Mouse (Mus musculus) midbrain, embryonic 15.5 days (tissue): ENCODE measurements at regions not wholly inside any gene's neighbourhood (a gene's known extent, or its start where the extent isn't known, plus 50 kb on each side); places are given as distances from the start of the nearest gene placed in this dataset.

Experiments used
- ATAC-seq: fragments of 200-750 bp; cut with Nextera tagmentation; replicated peaks from 2 replicates; pipeline ENCODE4 v1.8.0; 2017; ENCODE audit warnings: moderate TSS enrichment
- H3K27ac ChIP-seq: fragments of 300-500 bp; sonication (generic); 2 replicates; pipeline ENCODE4 v1.5.1; 2015; ENCODE audit warnings: mild to moderate bottlenecking, inconsistent platforms
- H3K27me3 ChIP-seq: fragments of 300-500 bp; sonication (generic); replicated peaks from 2 replicates; pipeline ENCODE4 v1.6.1; 2015; ENCODE audit warnings: inconsistent platforms
- H3K36me3 ChIP-seq: fragments of 300-500 bp; sonication (generic); replicated peaks from 2 replicates; pipeline ENCODE4 v1.6.1; 2015; ENCODE audit warnings: inconsistent platforms
- H3K4me1 ChIP-seq: fragments of 300-500 bp; sonication (generic); 2 replicates; pipeline ENCODE4 v1.6.1; 2015; ENCODE audit warnings: inconsistent platforms
- H3K4me2 ChIP-seq: fragments of 300-500 bp; sonication (generic); 2 replicates; pipeline ENCODE4 v1.6.1; 2015; ENCODE audit warnings: inconsistent platforms, mild to moderate bottlenecking, moderate library complexity
- H3K4me3 ChIP-seq: fragments of 300-500 bp; sonication (generic); 2 replicates; pipeline ENCODE4 v1.5.1; 2015; ENCODE audit warnings: mild to moderate bottlenecking, inconsistent platforms
- H3K9ac ChIP-seq: fragments of 300-500 bp; sonication (generic); 2 replicates; pipeline ENCODE4 v1.6.1; 2015; ENCODE audit warnings: mild to moderate bottlenecking, inconsistent platforms
- H3K9me3 ChIP-seq: fragments of 300-500 bp; sonication (generic); 2 replicates; pipeline ENCODE4 v1.6.1; 2016; ENCODE audit warnings: inconsistent platforms
- WGBS: fragments of 180-500 bp; shearing (Covaris S2); methylation state at CpG from one replicate; pipeline ENCODE4 v1.1.7; 2015; ENCODE audit warnings: mixed read lengths; 5-methylcytosine and 5-hydroxymethylcytosine counted together

- Histone ChIP-seq H3K9me3 (no peaks in the 10 kb centered on the region), H3K4me1 (no peaks in the 10 kb centered on the region), H3K4me3 (no peak overlapping the region), H3K27me3 (no peaks in the 10 kb centered on the region), H3K36me3 (no peaks in the 10 kb centered on the region), H3K4me2 (no peak overlapping the region), H3K27ac (no peak overlapping the region), H3K9ac (no peak overlapping the region)
- ATAC-seq, result no peak
- WGBS, result 87% methylated on average over 2 of the region's 2 CpGs
Observed at GRCm38 (mm10) chr13:29073630-29074029, 120.1 kb upstream of the Sox4 start.

GRCm38 (mm10) chr13:29063924-29064323 is 110.4 kb upstream of the Sox4 start:
- H3K4me2 ChIP-seq, result no peak overlapping the region
- H3K9ac ChIP-seq, result no peak overlapping the region
- no peaks in the 10 kb centered on the region for H3K36me3 ChIP-seq
- ATAC-seq, result no peak
- no peak overlapping the region for H3K4me3 ChIP-seq
- no peaks in the 10 kb centered on the region for H3K9me3 ChIP-seq
- H3K27me3 ChIP-seq, result no peaks in the 10 kb centered on the region
- no peaks in the 10 kb centered on the region for H3K4me1 ChIP-seq
- 85% methylated on average over 5 of the region's 5 CpGs for WGBS
- no peak overlapping the region for H3K27ac ChIP-seq

- Histone ChIP-seq H3K27ac (no peak overlapping the region), H3K9me3 (no peaks in the 10 kb centered on the region), H3K27me3 (no peaks in the 10 kb centered on the region), H3K4me2 (no peak overlapping the region), H3K9ac (no peak overlapping the region), H3K4me1 (no peaks in the 10 kb centered on the region), H3K4me3 (no peak overlapping the region), H3K36me3 (no peaks in the 10 kb centered on the region)
- no peak for ATAC-seq
- 66% methylated on average over 5 of the region's 5 CpGs for WGBS
Observed at GRCm38 (mm10) chr13:29058685-29059084, 105.2 kb upstream of the Sox4 start.

- 36% methylated on average over 4 of the region's 4 CpGs for WGBS
Observed at GRCm38 (mm10) chr13:29049730-29050129, 96.2 kb upstream of the Sox4 start.

GRCm38 (mm10) chr13:29048990-29049576 is 95.6 kb upstream of the Sox4 start:
- Histone ChIP-seq H3K36me3 (no peaks in the 10 kb centered on the region), H3K9ac (no peak overlapping the region), H3K27me3 (no peaks in the 10 kb centered on the region), H3K4me1 (peaks cover 15% of the 10 kb centered on the region), H3K4me2 (no peak overlapping the region), H3K4me3 (no peak overlapping the region), H3K27ac (no peak overlapping the region), H3K9me3 (no peaks in the 10 kb centered on the region)
- ATAC-seq, result 0 out of 2 replicates have a peak, but pooled peaks have one; percentile 63
- WGBS, result 58% methylated on average over 7 of the region's 7 CpGs

More at GRCm38 (mm10) chr13:29049730-29050129, 96.2 kb upstream of the Sox4 start:
- H3K27me3 ChIP-seq, result no peaks in the 10 kb centered on the region
- H3K9me3 ChIP-seq, result no peaks in the 10 kb centered on the region
- ATAC-seq, result no peak; the same call in 1 of the 2 replicates
- no peaks in the 10 kb centered on the region for H3K36me3 ChIP-seq
- H3K4me3 ChIP-seq, result no peak overlapping the region
- H3K4me2 ChIP-seq, result no peak overlapping the region
- 0 out of 2 replicates have a peak overlapping the region, but pooled peaks have one; percentile 34 for H3K27ac ChIP-seq
- H3K4me1 ChIP-seq, result peaks cover 15% of the 10 kb centered on the region
- H3K9ac ChIP-seq, result no peak overlapping the region

GRCm38 (mm10) chr13:29044655-29045054 is 91.1 kb upstream of the Sox4 start:
- WGBS, result 69% methylated on average over 4 of the region's 4 CpGs
- Histone ChIP-seq H3K4me2 (no peak overlapping the region), H3K4me1 (peaks cover 14% of the 10 kb centered on the region), H3K4me3 (no peak overlapping the region), H3K27me3 (no peaks in the 10 kb centered on the region), H3K9ac (no peak overlapping the region), H3K27ac (no peak overlapping the region), H3K9me3 (no peaks in the 10 kb centered on the region), H3K36me3 (no peaks in the 10 kb centered on the region)
- no peak for ATAC-seq

GRCm38 (mm10) chr13:29040331-29040730 is 86.8 kb upstream of the Sox4 start:
- Histone ChIP-seq H3K4me3 (no peak overlapping the region), H3K9me3 (no peaks in the 10 kb centered on the region), H3K36me3 (no peaks in the 10 kb centered on the region), H3K4me1 (no peaks in the 10 kb centered on the region), H3K27ac (no peak overlapping the region), H3K27me3 (no peaks in the 10 kb centered on the region), H3K9ac (no peak overlapping the region), H3K4me2 (no peak overlapping the region)
- ATAC-seq, result no peak
- 89% methylated on average over 5 of the region's 5 CpGs for WGBS

GRCm38 (mm10) chr13:29034904-29035303 is 81.4 kb upstream of the Sox4 start:
- Histone ChIP-seq H3K4me2 (no peak overlapping the region), H3K9me3 (no peaks in the 10 kb centered on the region), H3K4me3 (no peak overlapping the region), H3K27ac (no peak overlapping the region), H3K27me3 (no peaks in the 10 kb centered on the region), H3K36me3 (no peaks in the 10 kb centered on the region), H3K4me1 (peaks cover 5% of the 10 kb centered on the region; the same call in 1 of the 2 replicates), H3K9ac (no peak overlapping the region)
- WGBS, result 10% methylated on average over 4 of the region's 4 CpGs
- ATAC-seq, result peak; percentile 69; the same call in 1 of the 2 replicates

GRCm38 (mm10) chr13:29034444-29034843 is 80.9 kb upstream of the Sox4 start:
- no peaks in the 10 kb centered on the region for H3K9me3 ChIP-seq
- no peak overlapping the region for H3K27ac ChIP-seq
- H3K4me3 ChIP-seq, result no peak overlapping the region
- H3K9ac ChIP-seq, result no peak overlapping the region
- H3K4me1 ChIP-seq, result peaks cover 5% of the 10 kb centered on the region; the same call in 1 of the 2 replicates
- no peaks in the 10 kb centered on the region for H3K27me3 ChIP-seq
- WGBS, result 40% methylated on average over 8 of the region's 8 CpGs
- H3K4me2 ChIP-seq, result no peak overlapping the region
- peak; percentile 80 for ATAC-seq
- H3K36me3 ChIP-seq, result no peaks in the 10 kb centered on the region

GRCm38 (mm10) chr13:29027146-29027545 is 73.6 kb upstream of the Sox4 start:
- Histone ChIP-seq H3K9me3 (no peaks in the 10 kb centered on the region), H3K27me3 (no peaks in the 10 kb centered on the region), H3K4me3 (no peak overlapping the region), H3K9ac (no peak overlapping the region), H3K4me2 (no peak overlapping the region), H3K36me3 (no peaks in the 10 kb centered on the region), H3K27ac (no peak overlapping the region), H3K4me1 (no peaks in the 10 kb centered on the region)
- 93% methylated on average over 10 of the region's 10 CpGs for WGBS
- no peak for ATAC-seq

GRCm38 (mm10) chr13:29023486-29023885 is 70.0 kb upstream of the Sox4 start:
- H3K27ac ChIP-seq, result no peak overlapping the region
- H3K4me2 ChIP-seq, result no peak overlapping the region
- ATAC-seq, result no peak
- H3K27me3 ChIP-seq, result no peaks in the 10 kb centered on the region
- H3K9ac ChIP-seq, result no peak overlapping the region
- WGBS, result 95% methylated on average over 1 of the region's 1 CpGs
- H3K9me3 ChIP-seq, result no peaks in the 10 kb centered on the region
- H3K4me1 ChIP-seq, result peaks cover 5% of the 10 kb centered on the region; the same call in 1 of the 2 replicates
- H3K36me3 ChIP-seq, result no peaks in the 10 kb centered on the region
- H3K4me3 ChIP-seq, result no peak overlapping the region

- H3K27ac ChIP-seq, result no peak overlapping the region
- H3K4me1 ChIP-seq, result peaks cover 21% of the 10 kb centered on the region
- H3K4me2 ChIP-seq, result no peak overlapping the region
- ATAC-seq, result no peak
- 95% methylated on average over 3 of the region's 3 CpGs for WGBS
- H3K9me3 ChIP-seq, result no peaks in the 10 kb centered on the region
- H3K4me3 ChIP-seq, result no peak overlapping the region
- H3K36me3 ChIP-seq, result no peaks in the 10 kb centered on the region
- H3K9ac ChIP-seq, result no peak overlapping the region
- no peaks in the 10 kb centered on the region for H3K27me3 ChIP-seq
Observed at GRCm38 (mm10) chr13:29019839-29020238, 66.3 kb upstream of the Sox4 start.

- Histone ChIP-seq H3K4me2 (peak overlapping the region; percentile 57), H3K36me3 (no peaks in the 10 kb centered on the region), H3K27me3 (no peaks in the 10 kb centered on the region), H3K4me3 (peak overlapping the region; percentile 40), H3K4me1 (peaks cover 38% of the 10 kb centered on the region), H3K9ac (peak overlapping the region; percentile 35), H3K9me3 (no peaks in the 10 kb centered on the region), H3K27ac (peak overlapping the region; percentile 92)
- peak; percentile 78 for ATAC-seq
- WGBS, result 44% methylated on average over 25 of the region's 25 CpGs
Observed at GRCm38 (mm10) chr13:29016145-29016651, 62.7 kb upstream of the Sox4 start.
